Mouse (Mus musculus) embryo, embryonic 11.5 days (tissue): ENCODE measurements around the gene Vmn2r109.
"Not testable (repeated sequence)": the region's sequence is repeated elsewhere in the genome, so short reads cannot be mapped to it uniquely, and the experiment has no call there.

Experiments
- DNase-seq: peaks from one replicate; pipeline ENCODE4 v3.0.0-alpha.2; 2012; ENCODE audit warnings: low read depth, low spot score

Vmn2r109 gene

DNA sequence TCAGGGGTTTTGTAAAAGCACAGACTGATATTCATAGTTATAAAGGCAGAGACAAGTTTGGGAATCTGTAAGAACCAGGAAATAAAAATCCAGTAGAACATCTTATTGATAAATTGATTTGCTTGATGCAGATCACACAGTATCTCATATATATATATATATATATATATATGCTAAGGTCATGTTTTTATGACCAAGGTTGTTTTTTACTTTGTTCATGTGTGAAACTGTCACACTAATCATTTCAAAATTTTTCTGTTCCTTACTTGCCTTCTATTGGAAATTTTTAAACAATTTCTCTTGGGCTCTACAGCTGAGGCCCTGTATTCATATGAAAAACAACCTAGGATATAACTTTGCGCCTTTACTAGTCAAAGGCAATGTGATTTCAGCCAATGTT is at the start of gene Vmn2r109:
Gene Vmn2r109 (minus strand): TSS at position 101 of the 400 bp plus-strand sequence.
- DNase-seq: no peak

DNA sequence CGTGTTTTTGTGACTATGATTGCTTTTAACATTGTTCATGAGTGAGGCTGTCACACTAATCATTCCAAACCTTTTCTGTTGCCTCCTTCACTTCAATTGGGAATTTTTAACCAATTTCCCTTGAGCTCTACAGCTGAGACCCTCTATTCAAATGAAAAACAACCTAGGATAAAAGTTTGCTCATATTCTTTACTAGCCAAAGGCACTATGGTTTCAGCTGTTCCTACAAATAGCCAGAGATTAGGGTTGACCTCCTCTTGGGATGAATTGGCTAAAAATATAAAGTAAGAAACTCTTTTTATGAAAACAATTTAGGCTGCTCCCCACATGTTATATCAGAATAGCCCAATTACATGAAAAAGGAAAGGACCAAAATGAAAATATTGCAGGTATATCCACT is 31.8 kb upstream of the Vmn2r109 start, which contains the start of gene Vmn2r110:
Gene Vmn2r110 (minus strand): TSS at position 101 of the 400 bp plus-strand sequence.
- no peak for DNase-seq

- DNase-seq: not testable (repeated sequence)
Observed at GRCm38 (mm10) chr17:20508247-20508646, 56.3 kb downstream of the Vmn2r109 start.

- DNase-seq: no peak
Observed at GRCm38 (mm10) chr17:20497858-20498257, 66.7 kb downstream of the Vmn2r109 start, which contains the start of gene Vmn1r225. Gene Vmn1r225, plus strand, starts transcription at chr17:20498158.
